Mouse (Mus musculus) ES-Bruce4 (cell line): ENCODE measurements around the gene Mapk1ip1.

ENCODE experiments used
- CTCF ChIP-seq: IDR thresholded peaks from one replicate; pipeline ENCODE4 v1.8.1; 2011; ENCODE audit warnings: low read depth, low read length
- POLR2A ChIP-seq: IDR thresholded peaks from one replicate; pipeline ENCODE4 v1.8.1; 2011; ENCODE audit warnings: low read length; ENCODE audit not compliant: insufficient read depth

DNA sequence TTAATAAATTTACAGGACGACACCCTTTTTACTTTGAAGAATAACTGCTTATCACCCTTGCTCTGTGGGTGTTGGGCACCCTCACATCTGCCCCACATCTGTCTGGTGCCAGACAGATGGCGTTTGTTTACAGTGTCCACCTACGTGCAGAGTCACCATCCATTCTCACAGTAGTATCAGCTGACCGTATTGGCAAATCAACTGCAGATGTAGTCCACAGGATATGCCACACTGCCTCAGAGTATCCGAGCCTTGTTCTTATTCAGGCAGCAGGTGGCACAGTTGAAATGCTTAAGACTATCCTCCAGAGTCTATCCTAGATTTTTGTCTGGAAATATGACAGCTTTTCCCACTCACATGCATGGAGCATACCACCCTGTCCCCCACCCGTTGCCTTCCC, 21.2 kb upstream of the Mapk1ip1 start:
- TF ChIP-seq CTCF (no peak), POLR2A (no peak)
